Mouse (Mus musculus) intestine, postnatal 0 days (tissue): ENCODE measurements at regions not wholly inside any gene's neighbourhood (a gene's known extent, or its start where the extent isn't known, plus 50 kb on each side); places are given as distances from the start of the nearest gene placed in this dataset.
"Not testable (repeated sequence)": the region's sequence is repeated elsewhere in the genome, so short reads cannot be mapped to it uniquely, and the experiment has no call there.

Experiments
- ATAC-seq: fragments of 200-750 bp; cut with Nextera tagmentation; 2 replicates; pipeline ENCODE4 v1.8.0; 2017; ENCODE audit warnings: mild to moderate bottlenecking, moderate TSS enrichment, moderate library complexity
- H3K27ac ChIP-seq: fragments of 300-500 bp; sonication (generic); 2 replicates; pipeline ENCODE4 v1.5.1; 2014; ENCODE audit warnings: mild to moderate bottlenecking, low read depth, low read length, moderate library complexity
- H3K27me3 ChIP-seq: fragments of 300-500 bp; sonication (generic); replicated peaks from 2 replicates; pipeline ENCODE4 v1.6.1; 2014; ENCODE audit warnings: low read length, mixed read lengths; ENCODE audit not compliant: control insufficient read depth, insufficient read depth
- H3K36me3 ChIP-seq: fragments of 300-500 bp; sonication (generic); 2 replicates; pipeline ENCODE4 v1.6.1; 2014; ENCODE audit warnings: mild to moderate bottlenecking, moderate library complexity; ENCODE audit not compliant: control insufficient read depth, insufficient read depth
- H3K4me1 ChIP-seq: fragments of 300-500 bp; sonication (generic); replicated peaks from 2 replicates; pipeline ENCODE4 v1.6.1; 2014; ENCODE audit warnings: antibody characterized with exemption, low read length, mixed read lengths; ENCODE audit not compliant: control insufficient read depth, insufficient read depth
- H3K4me2 ChIP-seq: fragments of 300-500 bp; sonication (generic); replicated peaks from 2 replicates; pipeline ENCODE4 v1.6.1; 2014; ENCODE audit warnings: low read depth, mild to moderate bottlenecking, moderate library complexity
- H3K4me3 ChIP-seq: fragments of 300-500 bp; sonication (generic); 2 replicates; pipeline ENCODE4 v1.5.1; 2014; ENCODE audit warnings: low read depth, low read length
- H3K9ac ChIP-seq: fragments of 300-500 bp; sonication (generic); 2 replicates; pipeline ENCODE4 v1.6.1; 2014; ENCODE audit warnings: mild to moderate bottlenecking, low read depth, low read length
- H3K9me3 ChIP-seq: fragments of 300-500 bp; sonication (generic); 2 replicates; pipeline ENCODE4 v1.6.1; 2016; ENCODE audit warnings: mixed run types; ENCODE audit not compliant: control insufficient read depth
- CTCF ChIP-seq: sonication (generic); IDR thresholded peaks from 2 replicates; pipeline ENCODE4 v1.5.1; 2016; ENCODE audit warnings: low read depth, mild to moderate bottlenecking, control low read depth, antibody characterized with exemption, moderate library complexity
- WGBS: fragments of 180-500 bp; shearing (Covaris S2); extraction: QIAGEN DNeasy Blood & Tissue Kit; methylation state at CpG from one replicate; pipeline ENCODE4 v1.1.7; 2014; 5-methylcytosine and 5-hydroxymethylcytosine counted together

GRCm38 (mm10) chr12:19125541-19125940 lies 611.2 kb downstream of the 5730507C01Rik start:
- H3K27ac ChIP-seq: no peak overlapping the region
- H3K4me3 ChIP-seq: no peak overlapping the region
- no peak for TF ChIP-seq CTCF
- H3K9me3 ChIP-seq: 0 out of 2 replicates have a peak, but pooled peaks cover 2% of the 10 kb centered on the region
- H3K4me2 ChIP-seq: no peak overlapping the region
- no peak for ATAC-seq
- no peaks in the 10 kb centered on the region for H3K36me3 ChIP-seq
- H3K27me3 ChIP-seq: no peaks in the 10 kb centered on the region
- 70% methylated on average over 4 of the region's 4 CpGs for WGBS
- H3K9ac ChIP-seq: no peak overlapping the region
- no peaks in the 10 kb centered on the region for H3K4me1 ChIP-seq

GRCm38 (mm10) chr12:19175631-19176030 lies 661.3 kb downstream of the 5730507C01Rik start:
- no peak overlapping the region for H3K27ac ChIP-seq
- no peak overlapping the region for H3K4me2 ChIP-seq
- H3K9me3 ChIP-seq: no peaks in the 10 kb centered on the region
- ATAC-seq: no peak
- TF ChIP-seq CTCF: no peak
- H3K4me3 ChIP-seq: no peak overlapping the region
- H3K4me1 ChIP-seq: no peaks in the 10 kb centered on the region
- no peaks in the 10 kb centered on the region for H3K36me3 ChIP-seq
- WGBS: 25% methylated on average over 31 of the region's 43 CpGs
- no peaks in the 10 kb centered on the region for H3K27me3 ChIP-seq
- no peak overlapping the region for H3K9ac ChIP-seq

- Histone ChIP-seq H3K4me1 (no peaks in the 10 kb centered on the region), H3K9me3 (peaks cover 5% of the 10 kb centered on the region; the same call in 1 of the 2 replicates), H3K27ac (no peak overlapping the region), H3K27me3 (no peaks in the 10 kb centered on the region), H3K4me3 (no peak overlapping the region), H3K4me2 (no peak overlapping the region), H3K36me3 (no peaks in the 10 kb centered on the region), H3K9ac (no peak overlapping the region)
- WGBS: 95% methylated on average over 5 of the region's 5 CpGs
- TF ChIP-seq CTCF: no peak
- no peak for ATAC-seq
These were observed 678.1 kb downstream of the 5730507C01Rik start for GRCm38 (mm10) chr12:19192396-19192795.

- not testable (repeated sequence) for H3K27ac ChIP-seq, H3K27me3 ChIP-seq, H3K4me1 ChIP-seq, ATAC-seq, H3K9me3 ChIP-seq, H3K4me3 ChIP-seq, H3K4me2 ChIP-seq, H3K9ac ChIP-seq, H3K36me3 ChIP-seq
- 64% methylated on average over 3 of the region's 3 CpGs for WGBS
These were observed 678.7 kb downstream of the 5730507C01Rik start for GRCm38 (mm10) chr12:19193041-19193440.

- H3K4me3 ChIP-seq, ATAC-seq, H3K27ac ChIP-seq, H3K4me2 ChIP-seq, H3K9ac ChIP-seq, H3K27me3 ChIP-seq, H3K36me3 ChIP-seq, H3K9me3 ChIP-seq, H3K4me1 ChIP-seq: not testable (repeated sequence)
- WGBS: 75% methylated on average over 1 of the region's 1 CpGs
These were observed 709.7 kb downstream of the 5730507C01Rik start for GRCm38 (mm10) chr12:19223996-19224395.

GRCm38 (mm10) chr12:19246731-19247130 lies 707.6 kb upstream of the Gm21863 start:
- not testable (repeated sequence) for H3K9ac ChIP-seq, H3K27ac ChIP-seq, H3K36me3 ChIP-seq, H3K4me1 ChIP-seq, H3K9me3 ChIP-seq, ATAC-seq, H3K4me3 ChIP-seq, H3K27me3 ChIP-seq, H3K4me2 ChIP-seq
- WGBS: 92% methylated on average over 20 of the region's 23 CpGs

- H3K27ac ChIP-seq, H3K4me1 ChIP-seq, H3K36me3 ChIP-seq, H3K27me3 ChIP-seq, H3K9me3 ChIP-seq, H3K9ac ChIP-seq: not testable (repeated sequence)
- peak; percentile 85 for ATAC-seq
- WGBS: 7% methylated on average over 70 of the region's 75 CpGs
- Histone ChIP-seq H3K4me3 (peak overlapping the region; percentile 36), H3K4me2 (peak overlapping the region; percentile 62)
These were observed 665.9 kb upstream of the Gm21863 start for GRCm38 (mm10) chr12:19288271-19288890.

GRCm38 (mm10) chr12:19289038-19289437 lies 665.3 kb upstream of the Gm21863 start:
- H3K4me3 ChIP-seq: peak overlapping the region; percentile 36
- ATAC-seq, H3K27ac ChIP-seq, H3K9ac ChIP-seq, H3K36me3 ChIP-seq, H3K27me3 ChIP-seq, H3K4me1 ChIP-seq, H3K9me3 ChIP-seq: not testable (repeated sequence)
- 43% methylated on average over 18 of the region's 18 CpGs for WGBS
- H3K4me2 ChIP-seq: peak overlapping the region; percentile 62

GRCm38 (mm10) chr12:19292068-19292770 lies 662.1 kb upstream of the Gm21863 start:
- 82% methylated on average over 2 of the region's 3 CpGs for WGBS

More at GRCm38 (mm10) chr12:19292068-19292770, 662.1 kb upstream of the Gm21863 start:
- H3K9me3 ChIP-seq, H3K4me2 ChIP-seq, H3K36me3 ChIP-seq, H3K4me1 ChIP-seq, H3K4me3 ChIP-seq, H3K27ac ChIP-seq, ATAC-seq, H3K9ac ChIP-seq, H3K27me3 ChIP-seq: not testable (repeated sequence)
